Mouse (Mus musculus): ENCODE data around the gene Dxo.

Gene Dxo

GRCm38 (mm10) chr17:34881166-34881565 is 44.3 kb downstream of the Dxo start:
- no peak for DNase-seq (ENCODE audit: low read depth, low spot score)

GRCm38 (mm10) chr17:34881683-34882310 is 45.0 kb downstream of the Dxo start, which contains the start of gene Gm20547:
Gm20547 (minus strand) TSS chr17:34882042.
- DNase-seq (ENCODE audit: low read depth, low spot score): no peak

GRCm38 (mm10) chr17:34883332-34883731 is 46.5 kb downstream of the Dxo start:
- no peak for DNase-seq (ENCODE audit: low read depth, low spot score)

- DNase-seq (ENCODE audit: low read depth, low spot score): no peak
Measured at GRCm38 (mm10) chr17:34884704-34885103, 47.9 kb downstream of the Dxo start.

GRCm38 (mm10) chr17:34885615-34886014 is 48.8 kb downstream of the Dxo start:
- DNase-seq (ENCODE audit: low read depth, low spot score): no peak

GRCm38 (mm10) chr17:34887942-34888341 is 51.1 kb downstream of the Dxo start:
- no peak for DNase-seq (ENCODE audit: low read depth, low spot score)

Data from WW6 (cell line).